Mouse (Mus musculus) lung, adult 18-20 months (tissue): ENCODE measurements around the gene Mvb12b.

Experiments used
- DNase-seq, 2 experiments: peaks; one replicate each; pipeline ENCODE4 v3.0.0; 2022; ENCODE audit warnings: mixed read lengths in 2 of 2

The Mvb12b gene

DNA sequence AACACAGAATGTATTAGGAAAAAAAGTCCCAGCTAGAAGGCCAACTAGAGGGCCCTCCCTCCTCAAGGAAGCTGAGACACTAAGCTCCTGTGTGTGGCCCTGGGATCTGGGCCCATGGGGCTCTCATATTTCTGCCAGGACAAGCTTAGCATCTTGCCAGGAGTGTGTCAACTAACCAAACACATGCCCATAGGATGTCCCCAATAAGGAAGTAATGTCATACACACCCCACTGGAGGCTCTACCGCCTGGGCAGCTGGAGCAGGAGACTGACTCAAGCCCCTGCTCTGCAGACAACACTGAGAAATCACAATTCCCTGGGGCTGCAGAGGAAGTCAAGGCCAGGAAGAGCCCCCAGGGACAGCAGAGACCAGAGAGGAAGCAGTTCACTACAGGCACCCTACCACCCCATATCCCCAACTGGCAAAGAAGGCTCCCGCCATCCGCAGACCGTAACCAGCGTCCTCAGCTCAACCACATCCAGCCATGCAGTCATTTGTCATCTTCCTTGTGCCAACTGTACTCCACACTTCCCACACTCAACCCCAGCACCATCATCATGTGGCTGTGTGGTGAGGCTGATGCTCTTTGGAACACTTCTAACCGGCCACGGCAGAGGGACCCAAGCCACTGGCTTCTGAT is 3.0 kb downstream of the Mvb12b start:
- no peak for DNase-seq

GRCm38 (mm10) chr2:33879223-33879622 is 8.5 kb downstream of the Mvb12b start:
- DNase-seq = no peak

GRCm38 (mm10) chr2:33878437-33878836 is 9.3 kb downstream of the Mvb12b start:
- DNase-seq = no peak

- DNase-seq = no peak
Measured at GRCm38 (mm10) chr2:33877663-33878360, 9.9 kb downstream of the Mvb12b start.

- DNase-seq = peak; percentile 64
Measured at GRCm38 (mm10) chr2:33876529-33877290, 11.0 kb downstream of the Mvb12b start.

- no peak for DNase-seq
Measured at GRCm38 (mm10) chr2:33875594-33875993, 12.2 kb downstream of the Mvb12b start.

GRCm38 (mm10) chr2:33874856-33875576 is 12.7 kb downstream of the Mvb12b start:
- DNase-seq = peak in 1 of 2 experiments; percentile 66

GRCm38 (mm10) chr2:33874367-33874766 is 13.4 kb downstream of the Mvb12b start:
- DNase-seq = peak; percentile 74 to 78

GRCm38 (mm10) chr2:33873501-33873900 is 14.2 kb downstream of the Mvb12b start:
- DNase-seq = no peak

DNA sequence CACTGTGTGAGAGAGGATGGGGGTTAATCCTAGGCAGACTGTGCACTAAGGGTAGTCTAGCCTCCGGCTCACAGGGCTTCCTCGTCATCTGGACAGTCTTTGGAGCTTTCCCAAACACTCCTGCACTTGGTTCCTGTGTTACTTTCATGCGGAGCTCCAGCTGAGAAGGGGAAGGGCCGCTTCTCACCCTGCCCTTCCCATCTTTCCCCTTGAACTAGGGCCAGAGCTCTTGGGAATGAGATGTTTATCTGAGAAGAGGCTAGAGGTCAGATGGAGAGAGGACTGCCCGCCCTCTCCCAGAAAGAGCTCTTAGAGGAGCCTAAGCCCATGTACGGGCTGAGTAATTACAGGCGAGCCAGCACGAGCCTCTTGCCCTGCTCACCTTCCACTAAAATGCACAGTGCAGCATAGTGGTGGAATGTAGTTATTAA is 14.9 kb downstream of the Mvb12b start:
- DNase-seq = peak; percentile 51 to 79

GRCm38 (mm10) chr2:33871181-33871520 is 16.6 kb downstream of the Mvb12b start:
- no peak for DNase-seq

GRCm38 (mm10) chr2:33870369-33871180 is 17.2 kb downstream of the Mvb12b start:
- DNase-seq = peak; percentile 76 to 81

- no peak for DNase-seq
Measured at GRCm38 (mm10) chr2:33869689-33870343, 17.9 kb downstream of the Mvb12b start.

DNA sequence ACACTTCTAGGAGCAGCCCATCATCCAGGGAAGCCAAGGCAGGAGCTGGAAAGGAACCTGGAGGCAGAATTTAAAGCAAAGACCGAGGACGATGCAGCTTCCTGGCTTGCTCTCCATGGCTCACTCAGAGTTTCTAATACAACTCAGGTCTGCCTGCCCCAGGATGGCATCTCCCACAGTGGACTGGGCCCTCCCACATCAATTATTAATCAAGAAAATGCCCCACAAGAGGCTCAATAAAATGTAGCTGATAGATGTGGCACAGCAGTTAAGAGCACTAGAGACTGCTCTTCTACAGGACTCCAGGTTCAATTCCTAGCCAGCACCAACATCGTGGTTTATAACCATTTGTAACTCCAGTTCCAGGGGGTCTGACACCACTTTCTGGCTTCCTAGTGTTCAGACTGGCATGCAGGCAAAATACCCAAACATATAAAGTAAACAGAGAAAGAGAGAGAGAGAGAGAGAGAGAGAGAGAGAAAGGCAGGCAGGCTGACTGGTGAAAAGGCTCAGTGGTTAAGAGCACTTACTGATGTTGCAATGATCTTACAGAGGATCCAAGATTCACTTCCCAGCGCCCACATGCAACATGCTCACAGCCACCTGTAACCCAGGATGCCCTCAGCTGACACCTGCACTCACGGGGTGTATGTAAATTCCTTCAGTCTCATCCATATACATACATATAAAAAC is 18.6 kb downstream of the Mvb12b start:
- DNase-seq = no peak

DNA sequence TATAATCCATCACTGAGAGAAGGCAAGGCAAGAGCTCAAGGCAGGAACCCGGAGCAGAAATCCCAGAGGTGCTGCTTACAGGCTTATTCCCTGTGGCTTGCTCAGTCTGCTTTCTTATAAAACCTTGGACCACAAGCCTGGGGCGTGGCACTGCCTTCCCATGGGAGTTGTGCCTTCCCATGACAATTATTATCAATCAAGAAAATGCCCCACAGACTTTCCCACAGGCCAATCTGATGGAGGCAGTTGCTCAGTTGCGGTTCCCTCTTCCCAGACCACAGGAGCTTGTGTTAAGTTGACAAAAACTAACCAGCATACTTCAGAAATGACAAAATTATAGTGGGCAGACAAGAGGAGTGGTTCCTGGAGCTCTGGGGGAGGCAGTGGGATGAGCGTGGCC is 19.4 kb downstream of the Mvb12b start:
- no peak for DNase-seq

GRCm38 (mm10) chr2:33856746-33857145 is 31.0 kb downstream of the Mvb12b start:
- DNase-seq = no peak

GRCm38 (mm10) chr2:33853011-33853976 is 34.5 kb downstream of the Mvb12b start:
- no peak for DNase-seq

DNA sequence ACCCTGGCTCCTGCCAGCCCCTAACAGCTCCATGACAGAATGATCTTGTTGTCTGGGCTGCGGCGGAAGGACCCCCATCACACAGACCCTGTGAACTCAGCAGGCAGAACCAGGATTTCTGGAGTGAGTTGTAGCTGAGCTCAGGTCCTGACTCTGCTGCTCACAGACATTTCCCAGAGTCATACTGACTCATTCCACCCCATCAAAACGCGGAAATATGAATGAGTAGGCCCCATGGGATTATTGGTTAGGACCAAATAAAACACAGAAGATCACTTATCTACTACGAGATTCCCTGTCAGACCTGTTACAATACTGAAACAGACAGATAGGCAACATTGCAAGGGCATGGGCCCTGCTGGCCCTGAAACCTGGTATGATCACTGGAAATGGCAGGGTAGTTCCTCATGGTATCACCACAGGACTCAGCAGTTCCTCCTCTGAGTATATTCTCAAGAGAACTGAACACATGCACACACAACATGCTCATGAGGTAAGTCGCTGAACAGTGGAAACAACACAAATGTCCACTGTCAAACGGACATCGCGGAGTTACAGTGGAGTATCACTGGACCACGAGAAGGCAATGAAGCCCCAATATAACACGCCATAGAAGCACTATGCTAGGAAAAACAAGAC is 40.4 kb downstream of the Mvb12b start:
- DNase-seq = no peak

DNA sequence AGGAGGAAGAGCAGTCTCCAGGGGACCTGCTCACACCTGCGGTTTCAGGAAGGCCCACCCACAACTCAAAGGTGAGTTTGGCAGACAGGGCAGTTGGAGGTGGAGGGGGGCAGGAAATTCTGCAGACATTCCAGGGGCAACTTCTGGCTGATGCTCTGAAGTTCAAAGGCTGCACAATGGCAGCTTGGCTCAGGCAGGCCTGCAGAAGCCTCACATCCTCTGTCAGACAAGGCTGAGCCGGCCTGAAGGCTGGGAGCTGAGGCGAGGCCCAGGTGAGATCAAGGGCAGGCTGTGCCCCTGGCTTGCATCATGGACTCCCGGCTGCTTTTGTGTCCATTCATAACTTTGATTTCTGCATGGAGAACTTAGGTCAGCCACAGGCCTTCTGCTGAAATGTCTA is 41.1 kb downstream of the Mvb12b start:
- no peak for DNase-seq
